Mouse (Mus musculus) urinary bladder, adult 2 months (tissue): ENCODE measurements around the gene Frmd8. TPM values are rescaled to one million over a fixed set of nuclear protein-coding genes. Genes with fewer than 3 reads are reported as not detected.
A peak's percentile ranks its signal among the peaks of the same experiment; 100 is the strongest.

Source experiments
- DNase-seq: peaks from one replicate; pipeline ENCODE4 v3.0.0; 2022; ENCODE audit warnings: low spot score
- polyA plus RNA-seq: library from polyadenylated mRNA; depleted of rRNA; stranded (reverse); fragments of >200 nt; gene quantifications from 2 replicates; pipeline ENCODE4 v1.2.3, GENCODE M21; 2012; rRNA removed

The Frmd8 gene
- 20.7 and 21.6 TPM in 2 replicates for polyA plus RNA-seq

GRCm38 (mm10) chr19:5874969-5875480, at the start of gene Frmd8:
Gene Frmd8 (minus strand): TSS chr19:5875274.
- DNase-seq: peak; percentile 86

GRCm38 (mm10) chr19:5924713-5925093, 49.6 kb upstream of the Frmd8 start, which contains the start of gene Cdc42ep2:
Gene Cdc42ep2 (minus strand): TSS chr19:5924816.
- peak; percentile 88 for DNase-seq

- DNase-seq: peak; percentile 75
These were observed 49.1 kb upstream of the Frmd8 start for GRCm38 (mm10) chr19:5923990-5924712.

GRCm38 (mm10) chr19:5922963-5923362, 47.9 kb upstream of the Frmd8 start:
- no peak for DNase-seq

GRCm38 (mm10) chr19:5922119-5922942, 47.3 kb upstream of the Frmd8 start:
- DNase-seq: no peak

GRCm38 (mm10) chr19:5921715-5922114, 46.6 kb upstream of the Frmd8 start:
- no peak for DNase-seq

- DNase-seq: no peak
These were observed 38.1 kb upstream of the Frmd8 start, which contains the start of gene Dpf2 for GRCm38 (mm10) chr19:5913007-5913719. Gene Dpf2 (minus strand): TSS chr19:5913010.

GRCm38 (mm10) chr19:5912103-5913006, 37.3 kb upstream of the Frmd8 start:
- DNase-seq: peak; percentile 95

- DNase-seq: no peak
These were observed 36.5 kb upstream of the Frmd8 start for GRCm38 (mm10) chr19:5911430-5912102.

- DNase-seq: no peak
These were observed 35.1 kb upstream of the Frmd8 start for GRCm38 (mm10) chr19:5910221-5910620.

GRCm38 (mm10) chr19:5907275-5907674, 32.2 kb upstream of the Frmd8 start:
- no peak for DNase-seq

GRCm38 (mm10) chr19:5894002-5894678, 19.1 kb upstream of the Frmd8 start, which contains the start of gene Tigd3:
Gene Tigd3 (minus strand): TSS chr19:5894149.
- DNase-seq: peak; percentile 67

- DNase-seq: no peak
These were observed 18.4 kb upstream of the Frmd8 start for GRCm38 (mm10) chr19:5893282-5894001.

GRCm38 (mm10) chr19:5892735-5893134, 17.7 kb upstream of the Frmd8 start:
- DNase-seq: no peak

- DNase-seq: no peak
These were observed 17.2 kb upstream of the Frmd8 start for GRCm38 (mm10) chr19:5892262-5892661.

- no peak for DNase-seq
These were observed 16.6 kb upstream of the Frmd8 start for GRCm38 (mm10) chr19:5891521-5892258.

- DNase-seq: no peak
These were observed 14.1 kb upstream of the Frmd8 start for GRCm38 (mm10) chr19:5889211-5889610.

- DNase-seq: no peak
These were observed 12.3 kb upstream of the Frmd8 start for GRCm38 (mm10) chr19:5887234-5887815.
